Mouse (Mus musculus) cerebellum, adult 9-11 months (tissue): Measurements from ENCODE around the gene Ubqln5.

ENCODE experiments used
- DNase-seq: peaks from one replicate; pipeline ENCODE4 v3.0.0; 2022

The Ubqln5 gene

GRCm38 (mm10) chr7:104129726-104130125, at the start of gene Ubqln5:
Gene Ubqln5 (minus strand): TSS chr7:104129826.
- no peak for DNase-seq

- DNase-seq: no peak
Observed at GRCm38 (mm10) chr7:104179074-104179473, 49.4 kb upstream of the Ubqln5 start.

- no peak for DNase-seq
Observed at GRCm38 (mm10) chr7:104178422-104179054, 48.9 kb upstream of the Ubqln5 start.

- no peak for DNase-seq
Observed at GRCm38 (mm10) chr7:104175085-104175484, 45.5 kb upstream of the Ubqln5 start.

- no peak for DNase-seq
Observed at GRCm38 (mm10) chr7:104169634-104170204, 40.1 kb upstream of the Ubqln5 start.

- DNase-seq: no peak
Observed at GRCm38 (mm10) chr7:104167105-104167504, 37.5 kb upstream of the Ubqln5 start.

GRCm38 (mm10) chr7:104150456-104150855, 20.8 kb upstream of the Ubqln5 start, which contains the start of gene Ubqlnl:
Gene Ubqlnl (minus strand): TSS chr7:104150556.
- no peak for DNase-seq

GRCm38 (mm10) chr7:104143179-104143578, 13.6 kb upstream of the Ubqln5 start, which contains the start of gene Ubqln3:
Gene Ubqln3 (minus strand): TSS chr7:104143279.
- no peak for DNase-seq

- no peak for DNase-seq
Observed at GRCm38 (mm10) chr7:104137305-104137704, 7.7 kb upstream of the Ubqln5 start, which contains the start of gene Olfr643. Gene Olfr643 (minus strand): TSS chr7:104137405.

GRCm38 (mm10) chr7:104104757-104104972, 25.0 kb downstream of the Ubqln5 start, which contains the start of gene Olfr646:
Gene Olfr646 (plus strand): TSS chr7:104104873.
- no peak for DNase-seq

GRCm38 (mm10) chr7:104103913-104104756, 25.5 kb downstream of the Ubqln5 start:
- no peak for DNase-seq

GRCm38 (mm10) chr7:104085365-104085764, 44.3 kb downstream of the Ubqln5 start, which contains the start of gene Olfr645:
Gene Olfr645 (minus strand): TSS chr7:104085465.
- DNase-seq: no peak
